Mouse (Mus musculus): ENCODE data around the gene AC170998.1. TPM values are rescaled to one million over a fixed set of nuclear protein-coding genes. Genes with fewer than 3 reads are reported as not detected.
A peak's percentile ranks its signal among the peaks of the same experiment; 100 is the strongest.

AC170998.1 gene
- polyA plus RNA-seq, 1 experiment from 2014 or later = 1.0 TPM

GRCm38 (mm10) chr17:28739244-28739643, 13.4 kb downstream of the AC170998.1 start:
- WGBS = 76% methylated on average over 6 of the region's 6 CpGs
- ATAC-seq (ENCODE audit: low FRiP score, low TSS enrichment) = peak; percentile 72

DNA sequence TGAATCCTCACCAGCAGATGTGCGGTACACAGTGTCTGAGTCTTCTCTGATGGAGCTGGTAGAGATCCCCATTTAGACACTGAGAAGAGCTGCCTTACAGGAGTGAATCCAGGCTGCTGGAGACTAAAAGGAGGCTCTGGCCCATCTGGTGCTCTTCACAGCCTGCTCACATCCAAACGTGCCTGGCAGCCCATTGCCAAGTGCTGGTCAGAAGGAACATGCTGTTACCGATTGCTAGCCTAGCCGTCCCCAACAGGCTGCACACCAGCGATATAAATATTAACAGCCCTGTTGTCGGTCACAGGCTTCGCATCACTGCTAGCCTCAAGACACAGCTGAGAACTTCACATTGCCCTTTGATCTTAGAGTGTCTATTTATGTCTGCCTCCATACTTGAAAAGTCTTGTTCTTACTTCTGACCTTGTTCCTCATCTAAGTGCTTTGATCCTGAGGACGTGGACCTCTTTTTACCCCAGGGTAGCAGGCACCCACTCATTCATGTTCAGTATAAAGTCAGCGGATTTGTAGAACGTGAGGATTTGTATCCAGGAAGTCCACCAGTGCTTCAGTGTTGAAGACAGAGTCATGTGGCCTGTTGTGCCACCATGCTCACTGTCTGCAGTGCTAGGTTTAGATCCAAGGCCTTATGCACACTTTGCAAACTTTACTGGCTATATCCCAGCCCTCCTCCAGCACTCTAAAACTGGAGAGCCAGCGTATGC, 17.4 kb downstream of the AC170998.1 start:
- WGBS = 90% methylated on average over 11 of the region's 11 CpGs
- no peak for ATAC-seq (ENCODE audit: low FRiP score, low TSS enrichment)
- DNase-seq (ENCODE audit: low spot score) = no peak
- Histone ChIP-seq H3K27me3 (ENCODE audit: control insufficient read depth, insufficient read depth, low read length) (no peaks in the 10 kb centered on the region), H3K4me3 (ENCODE audit: low read depth, low read length) (no peak overlapping the region), H3K4me2 (replicated peaks; ENCODE audit: low read depth) (no peak overlapping the region), H3K36me3 (ENCODE audit: control insufficient read depth, insufficient read depth, low read length) (peaks cover 46% of the 10 kb centered on the region), H3K9me3 (ENCODE audit: control insufficient read depth, low read length) (no peaks in the 10 kb centered on the region), H3K9ac (ENCODE audit: low read length) (no peak overlapping the region), H3K27ac (replicated peaks) (no peak overlapping the region), H3K4me1 (replicated peaks; ENCODE audit: control insufficient read depth, insufficient read depth) (no peaks in the 10 kb centered on the region)
- TF ChIP-seq EP300 (optimal IDR thresholded peaks at IDR 0.05) (no peak), CTCF (IDR thresholded peaks at IDR 0.05; ENCODE audit: low read depth) (no peak)

More at GRCm38 (mm10) chr17:28739244-28739643, 13.4 kb downstream of the AC170998.1 start:
- no peaks in the 10 kb centered on the region for H3K9me3 ChIP-seq (ENCODE audit: control insufficient read depth, low read length)
- H3K4me3 ChIP-seq (ENCODE audit: low read depth, low read length) = no peak overlapping the region
- no peaks in the 10 kb centered on the region for H3K27me3 ChIP-seq (ENCODE audit: control insufficient read depth, insufficient read depth, low read length)
- H3K4me1 ChIP-seq (replicated peaks; ENCODE audit: control insufficient read depth, insufficient read depth) = no peaks in the 10 kb centered on the region
- H3K27ac ChIP-seq (replicated peaks) = 0 out of 2 replicates have a peak overlapping the region, but pooled peaks have one; percentile 24
- DNase-seq (ENCODE audit: low spot score) = no peak
- H3K36me3 ChIP-seq (ENCODE audit: control insufficient read depth, insufficient read depth, low read length) = peaks cover 18% of the 10 kb centered on the region
- TF ChIP-seq CTCF (IDR thresholded peaks at IDR 0.05; ENCODE audit: low read depth) (no peak), EP300 (optimal IDR thresholded peaks at IDR 0.05) (no peak)
- H3K4me2 ChIP-seq (replicated peaks; ENCODE audit: low read depth) = no peak overlapping the region
- H3K9ac ChIP-seq (ENCODE audit: low read length) = no peak overlapping the region

DNA sequence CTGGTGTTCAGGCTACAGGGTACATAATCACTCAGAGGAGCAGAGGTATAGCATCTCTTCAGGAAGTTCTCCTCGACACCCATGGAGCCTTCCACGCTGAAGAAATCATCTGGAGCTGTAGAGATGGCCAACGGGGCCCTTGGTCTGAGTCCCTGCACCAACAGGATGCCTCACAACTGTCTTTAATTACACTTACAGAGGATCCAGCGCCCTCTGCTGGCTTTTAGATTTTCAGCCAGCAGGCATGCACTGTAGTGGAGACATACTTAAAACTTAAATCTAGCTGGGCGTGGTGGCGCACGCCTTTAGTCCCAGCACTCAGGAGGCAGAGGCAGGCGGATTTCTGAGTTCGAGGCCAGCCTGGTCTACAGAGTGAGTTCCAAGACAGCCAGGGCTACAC, 18.0 kb downstream of the AC170998.1 start:
- no peak overlapping the region for H3K27ac ChIP-seq (replicated peaks)
- H3K9me3 ChIP-seq (ENCODE audit: control insufficient read depth, low read length) = no peaks in the 10 kb centered on the region
- ATAC-seq (ENCODE audit: low FRiP score, low TSS enrichment) (no peak), DNase-seq (ENCODE audit: low spot score) (no peak)
- no peak overlapping the region for H3K4me2 ChIP-seq (replicated peaks; ENCODE audit: low read depth)
- H3K4me3 ChIP-seq (ENCODE audit: low read depth, low read length) = no peak overlapping the region
- no peaks in the 10 kb centered on the region for H3K4me1 ChIP-seq (replicated peaks; ENCODE audit: control insufficient read depth, insufficient read depth)
- 92% methylated on average over 9 of the region's 9 CpGs for WGBS
- H3K27me3 ChIP-seq (ENCODE audit: control insufficient read depth, insufficient read depth, low read length) = no peaks in the 10 kb centered on the region
- H3K36me3 ChIP-seq (ENCODE audit: control insufficient read depth, insufficient read depth, low read length) = peaks cover 47% of the 10 kb centered on the region
- TF ChIP-seq CTCF (IDR thresholded peaks at IDR 0.05; ENCODE audit: low read depth) (peak; percentile 48), EP300 (optimal IDR thresholded peaks at IDR 0.05) (no peak)
- H3K9ac ChIP-seq (ENCODE audit: low read length) = no peak overlapping the region

GRCm38 (mm10) chr17:28745773-28746172, 19.9 kb downstream of the AC170998.1 start:
- Histone ChIP-seq H3K4me2 (replicated peaks; ENCODE audit: low read depth) (no peak overlapping the region), H3K4me1 (replicated peaks; ENCODE audit: control insufficient read depth, insufficient read depth) (no peaks in the 10 kb centered on the region), H3K4me3 (ENCODE audit: low read depth, low read length) (no peak overlapping the region), H3K27ac (replicated peaks) (no peak overlapping the region), H3K9me3 (ENCODE audit: control insufficient read depth, low read length) (no peaks in the 10 kb centered on the region), H3K27me3 (ENCODE audit: control insufficient read depth, insufficient read depth, low read length) (no peaks in the 10 kb centered on the region), H3K9ac (ENCODE audit: low read length) (no peak overlapping the region), H3K36me3 (ENCODE audit: control insufficient read depth, insufficient read depth, low read length) (peaks cover 42% of the 10 kb centered on the region)
- WGBS = 73% methylated on average over 6 of the region's 6 CpGs
- DNase-seq (ENCODE audit: low spot score) = no peak
- no peak for ATAC-seq (ENCODE audit: low FRiP score, low TSS enrichment)
- TF ChIP-seq CTCF (IDR thresholded peaks at IDR 0.05; ENCODE audit: low read depth) (no peak), EP300 (optimal IDR thresholded peaks at IDR 0.05) (no peak)

GRCm38 (mm10) chr17:28748001-28748400, 22.1 kb downstream of the AC170998.1 start:
- TF ChIP-seq EP300 (optimal IDR thresholded peaks at IDR 0.05) = no peak
- no peak for TF ChIP-seq CTCF (IDR thresholded peaks at IDR 0.05; ENCODE audit: low read depth)
- H3K9ac ChIP-seq (ENCODE audit: low read length) = no peak overlapping the region

GRCm38 (mm10) chr17:28750580-28750979, 24.7 kb downstream of the AC170998.1 start:
- ATAC-seq (ENCODE audit: low FRiP score, low TSS enrichment) = no peak
- H3K4me3 ChIP-seq (ENCODE audit: low read depth, low read length) = no peak overlapping the region
- H3K4me2 ChIP-seq (replicated peaks; ENCODE audit: low read depth) = no peak overlapping the region
- H3K27me3 ChIP-seq (ENCODE audit: control insufficient read depth, insufficient read depth, low read length) = no peaks in the 10 kb centered on the region
- WGBS = 64% methylated on average over 6 of the region's 6 CpGs
- H3K4me1 ChIP-seq (replicated peaks; ENCODE audit: control insufficient read depth, insufficient read depth) = no peaks in the 10 kb centered on the region
- no peak for DNase-seq (ENCODE audit: low spot score)
- H3K27ac ChIP-seq (replicated peaks) = peak overlapping the region; percentile 1; the same call in 1 of the 2 replicates
- peaks cover 25% of the 10 kb centered on the region for H3K36me3 ChIP-seq (ENCODE audit: control insufficient read depth, insufficient read depth, low read length)
- no peaks in the 10 kb centered on the region for H3K9me3 ChIP-seq (ENCODE audit: control insufficient read depth, low read length)
- TF ChIP-seq EP300 (optimal IDR thresholded peaks at IDR 0.05) = no peak
- no peak for TF ChIP-seq CTCF (IDR thresholded peaks at IDR 0.05; ENCODE audit: low read depth)
- no peak overlapping the region for H3K9ac ChIP-seq (ENCODE audit: low read length)

More at GRCm38 (mm10) chr17:28748001-28748400, 22.1 kb downstream of the AC170998.1 start:
- Histone ChIP-seq H3K4me3 (ENCODE audit: low read depth, low read length) (no peak overlapping the region), H3K9me3 (ENCODE audit: control insufficient read depth, low read length) (no peaks in the 10 kb centered on the region), H3K4me1 (replicated peaks; ENCODE audit: control insufficient read depth, insufficient read depth) (no peaks in the 10 kb centered on the region), H3K4me2 (replicated peaks; ENCODE audit: low read depth) (no peak overlapping the region), H3K36me3 (ENCODE audit: control insufficient read depth, insufficient read depth, low read length) (peaks cover 42% of the 10 kb centered on the region), H3K27ac (replicated peaks) (no peak overlapping the region), H3K27me3 (ENCODE audit: control insufficient read depth, insufficient read depth, low read length) (no peaks in the 10 kb centered on the region)
- ATAC-seq (ENCODE audit: low FRiP score, low TSS enrichment) (no peak), DNase-seq (ENCODE audit: low spot score) (no peak)
- 80% methylated on average over 4 of the region's 4 CpGs for WGBS

All from stomach, postnatal 0 days (tissue).